Mouse (Mus musculus) C2C12 (cell line): ENCODE results near the gene Gm28048. TPM values are rescaled to one million over a fixed set of nuclear protein-coding genes. Genes with fewer than 3 reads are reported as not detected.

Experiments used
- H3K27me3 ChIP-seq: one replicate; pipeline ENCODE4 v1.6.1; 2011; ENCODE audit not compliant: control insufficient read depth, insufficient read depth, insufficient read length
- H3K36me3 ChIP-seq: one replicate; pipeline ENCODE4 v1.6.1; 2011; ENCODE audit not compliant: control insufficient read depth, insufficient read depth
- H3K4me3 ChIP-seq: one replicate; pipeline ENCODE4 v1.5.1; 2011; ENCODE audit warnings: mild to moderate bottlenecking, control low read depth; ENCODE audit not compliant: poor library complexity, insufficient read depth, severe bottlenecking
- H3K79me2 ChIP-seq: one replicate; pipeline ENCODE4 v1.6.1; 2011; ENCODE audit not compliant: control insufficient read depth, insufficient read depth
- H3K79me3 ChIP-seq: one replicate; pipeline ENCODE4 v1.6.1; 2011; ENCODE audit warnings: low read depth, control low read depth
- H3ac ChIP-seq: one replicate; pipeline ENCODE3; 2011; ENCODE audit warnings: low read depth; ENCODE audit not compliant: control insufficient read depth, insufficient read length
- CEBPB ChIP-seq: IDR thresholded peaks from one replicate; pipeline ENCODE4 v1.6.1; 2011; ENCODE audit warnings: low read depth, mild to moderate bottlenecking, control low read depth, moderate library complexity
- CTCF ChIP-seq: IDR thresholded peaks from one replicate; pipeline ENCODE4 v1.5.1; 2011; ENCODE audit not compliant: control insufficient read depth, insufficient read depth, insufficient read length
- FOSL1 ChIP-seq: IDR thresholded peaks from one replicate; pipeline ENCODE4 v1.8.0; 2011; ENCODE audit warnings: mild to moderate bottlenecking, low read length; ENCODE audit not compliant: poor library complexity, insufficient read depth, severe bottlenecking
- MAX ChIP-seq: IDR thresholded peaks from one replicate; pipeline ENCODE4 v1.6.1; 2011; ENCODE audit warnings: mild to moderate bottlenecking, control low read depth
- MYOD1 ChIP-seq: IDR thresholded peaks from one replicate; pipeline ENCODE4 v1.6.1; 2011; ENCODE audit warnings: low read depth; ENCODE audit not compliant: control insufficient read depth, insufficient read length
- MYOG ChIP-seq: IDR thresholded peaks from one replicate; pipeline ENCODE4 v1.6.1; 2011; ENCODE audit not compliant: control insufficient read depth, insufficient read length; ENCODE audit errors: extremely low read depth
- USF1 ChIP-seq: IDR thresholded peaks from one replicate; pipeline ENCODE4 v1.6.1; 2011; ENCODE audit warnings: low read depth, mild to moderate bottlenecking, control low read depth, moderate library complexity
- polyA plus RNA-seq: library from polyadenylated mRNA; unstranded; fragments of >200 nt; fragmentation: generic; extraction: Trizol; gene quantifications from one replicate; pipeline ENCODE4 v1.2.1, GENCODE M21; 2012; ENCODE audit warnings: missing spikeins

Gm28048 gene
- polyA plus RNA-seq, 1 experiment = 1.4 TPM

GRCm38 (mm10) chr11:22969486-22969885 lies 12.4 kb downstream of the Gm28048 start:
- Histone ChIP-seq H3K36me3 (no peaks in the 10 kb centered on the region), H3K27me3 (no peaks in the 10 kb centered on the region), H3K79me3 (peaks cover 40% of the 10 kb centered on the region), H3ac (no peak overlapping the region), H3K4me3 (no peak overlapping the region), H3K79me2 (peaks cover 83% of the 10 kb centered on the region)
- TF ChIP-seq MYOG (no peak), CTCF (no peak), FOSL1 (no peak), USF1 (no peak), MAX (no peak), CEBPB (no peak), MYOD1 (no peak)

GRCm38 (mm10) chr11:22965503-22965902 lies 16.4 kb downstream of the Gm28048 start:
- peaks cover 81% of the 10 kb centered on the region for H3K79me2 ChIP-seq

GRCm38 (mm10) chr11:22964401-22964800 lies 17.5 kb downstream of the Gm28048 start:
- no peak overlapping the region for H3ac ChIP-seq
- H3K27me3 ChIP-seq = no peaks in the 10 kb centered on the region
- H3K79me2 ChIP-seq = peaks cover 78% of the 10 kb centered on the region
- peaks cover 8% of the 10 kb centered on the region for H3K79me3 ChIP-seq
- H3K36me3 ChIP-seq = no peaks in the 10 kb centered on the region
- no peak overlapping the region for H3K4me3 ChIP-seq
- TF ChIP-seq CEBPB (no peak), MAX (no peak), FOSL1 (no peak), CTCF (no peak), MYOG (no peak), MYOD1 (no peak), USF1 (no peak)

More at GRCm38 (mm10) chr11:22965503-22965902, 16.4 kb downstream of the Gm28048 start:
- Histone ChIP-seq H3K4me3 (no peak overlapping the region), H3K79me3 (peaks cover 8% of the 10 kb centered on the region), H3K27me3 (no peaks in the 10 kb centered on the region), H3K36me3 (no peaks in the 10 kb centered on the region), H3ac (no peak overlapping the region)
- TF ChIP-seq USF1 (no peak), CTCF (no peak), MYOD1 (no peak), MAX (no peak), MYOG (no peak), FOSL1 (peak; percentile 30), CEBPB (no peak)

GRCm38 (mm10) chr11:22962101-22962500 lies 19.8 kb downstream of the Gm28048 start:
- peaks cover 65% of the 10 kb centered on the region for H3K79me2 ChIP-seq
- TF ChIP-seq CTCF = no peak
- no peak for TF ChIP-seq CEBPB
- no peak for TF ChIP-seq MYOD1
- TF ChIP-seq MYOG = no peak
- no peak for TF ChIP-seq FOSL1
- no peak for TF ChIP-seq MAX
- H3K27me3 ChIP-seq = no peaks in the 10 kb centered on the region
- no peak overlapping the region for H3K4me3 ChIP-seq
- H3ac ChIP-seq = no peak overlapping the region
- peaks cover 7% of the 10 kb centered on the region for H3K79me3 ChIP-seq
- H3K36me3 ChIP-seq = no peaks in the 10 kb centered on the region

- Histone ChIP-seq H3K4me3 (no peak overlapping the region), H3ac (no peak overlapping the region), H3K27me3 (no peaks in the 10 kb centered on the region), H3K79me3 (no peaks in the 10 kb centered on the region), H3K36me3 (peaks cover 8% of the 10 kb centered on the region), H3K79me2 (peaks cover 33% of the 10 kb centered on the region)
- TF ChIP-seq FOSL1 (no peak), CTCF (no peak), MYOG (no peak), USF1 (no peak), MAX (no peak), CEBPB (no peak), MYOD1 (no peak)
Observed at GRCm38 (mm10) chr11:22957791-22958374, 24.0 kb downstream of the Gm28048 start.

- Histone ChIP-seq H3K27me3 (no peaks in the 10 kb centered on the region), H3K79me3 (no peaks in the 10 kb centered on the region), H3K4me3 (no peak overlapping the region), H3ac (no peak overlapping the region), H3K79me2 (peaks cover 23% of the 10 kb centered on the region), H3K36me3 (peaks cover 8% of the 10 kb centered on the region)
- TF ChIP-seq CTCF (peak; percentile 83), MAX (no peak), MYOD1 (no peak)
Observed at GRCm38 (mm10) chr11:22956830-22957229, 25.1 kb downstream of the Gm28048 start.
